Mouse (Mus musculus) cerebellum, postnatal 4 days (tissue): Measurements from ENCODE around the gene Hspe1.
A peak's percentile ranks its signal among the peaks of the same experiment; 100 is the strongest.
"Not testable (repeated sequence)": the region's sequence is repeated elsewhere in the genome, so short reads cannot be mapped to it uniquely, and the experiment has no call there.

ENCODE experiments used
- DNase-seq, 2 experiments: peaks; one replicate each; pipeline ENCODE4 v3.0.0; 2022; ENCODE audit warnings: low spot score in 2 of 2, mixed read lengths in 1 of 2

Hspe1 gene

DNA sequence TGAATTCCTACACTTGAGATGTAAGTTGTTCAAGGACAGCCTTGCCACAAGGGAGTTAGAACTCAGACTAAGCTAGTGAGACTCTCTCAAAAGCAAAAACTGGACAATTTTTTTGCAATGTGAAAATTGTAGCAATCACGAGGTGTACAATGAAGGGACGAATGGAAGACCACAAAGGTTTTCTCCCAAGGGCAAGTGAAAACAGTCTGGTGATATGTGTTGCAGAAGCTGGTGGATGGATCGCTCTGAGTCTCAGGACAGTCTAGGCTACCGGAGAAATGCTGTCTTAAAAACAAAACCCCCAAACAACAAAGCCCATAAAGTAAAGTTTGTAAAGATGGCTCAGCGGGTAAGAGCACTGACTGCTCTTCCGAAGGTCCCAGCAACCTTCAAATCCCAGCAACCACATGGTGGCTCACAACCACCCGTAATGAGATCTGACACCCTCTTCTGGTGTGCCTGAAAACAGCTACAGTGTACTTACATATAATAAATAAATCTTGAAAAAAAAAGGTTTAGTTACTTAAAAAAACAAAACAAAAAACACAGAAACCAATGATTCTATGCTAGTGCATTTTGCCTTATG is 2.1 kb upstream of the Hspe1 start:
- DNase-seq, result no peak

- peak in 1 of 2 experiments; percentile 4 for DNase-seq
These were observed 998 bp upstream of the Hspe1 start for GRCm38 (mm10) chr1:55086868-55087400.

- peak in 1 of 2 experiments; percentile 53 for DNase-seq
These were observed 479 bp upstream of the Hspe1 start for GRCm38 (mm10) chr1:55087401-55087904.

DNA sequence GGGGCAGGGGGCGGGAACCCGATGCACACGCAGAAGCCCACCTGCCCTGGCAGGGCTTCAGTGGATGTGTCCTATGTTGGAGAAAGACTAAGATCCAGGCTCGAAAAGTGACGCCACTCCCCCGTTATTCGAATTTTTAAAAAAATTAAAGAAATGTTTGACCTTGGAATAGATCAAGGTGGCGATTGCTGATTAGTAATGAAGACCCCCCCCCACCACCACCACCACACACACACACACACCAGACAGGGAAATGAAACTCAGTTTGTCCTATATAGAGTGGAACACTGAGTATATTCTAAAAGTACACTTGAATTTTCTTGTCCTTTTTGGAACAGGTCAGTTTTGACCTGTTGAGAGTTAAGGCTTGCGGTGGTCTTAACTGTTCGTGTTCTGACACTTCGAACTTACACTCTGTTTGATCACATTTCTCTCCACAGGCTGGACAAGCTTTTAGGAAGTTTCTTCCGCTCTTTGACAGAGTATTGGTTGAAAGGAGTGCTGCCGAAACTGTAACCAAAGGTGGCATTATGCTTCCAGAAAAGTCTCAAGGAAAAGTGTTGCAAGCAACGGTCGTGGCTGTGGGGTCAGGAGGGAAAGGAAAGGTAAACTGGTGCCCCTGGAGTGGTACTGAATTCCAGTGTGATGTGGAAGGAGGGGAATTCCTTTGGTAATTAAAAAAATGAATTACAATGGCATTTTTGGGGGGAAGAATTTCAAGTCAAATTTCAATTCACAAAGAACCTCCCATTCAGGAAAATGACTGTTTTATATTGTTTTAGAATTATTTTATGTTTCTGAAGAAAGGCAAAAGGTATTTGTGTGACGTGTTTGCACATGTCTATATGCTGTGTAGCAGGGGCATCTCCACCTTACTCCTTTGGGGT is 922 bp downstream of the Hspe1 start:
- DNase-seq, result no peak

GRCm38 (mm10) chr1:55089498-55090064 is 1.6 kb downstream of the Hspe1 start:
- DNase-seq, result no peak

GRCm38 (mm10) chr1:55092056-55092455 is 4.1 kb downstream of the Hspe1 start:
- DNase-seq, result no peak

- no peak for DNase-seq
These were observed 4.5 kb downstream of the Hspe1 start for GRCm38 (mm10) chr1:55092469-55092868.

DNA sequence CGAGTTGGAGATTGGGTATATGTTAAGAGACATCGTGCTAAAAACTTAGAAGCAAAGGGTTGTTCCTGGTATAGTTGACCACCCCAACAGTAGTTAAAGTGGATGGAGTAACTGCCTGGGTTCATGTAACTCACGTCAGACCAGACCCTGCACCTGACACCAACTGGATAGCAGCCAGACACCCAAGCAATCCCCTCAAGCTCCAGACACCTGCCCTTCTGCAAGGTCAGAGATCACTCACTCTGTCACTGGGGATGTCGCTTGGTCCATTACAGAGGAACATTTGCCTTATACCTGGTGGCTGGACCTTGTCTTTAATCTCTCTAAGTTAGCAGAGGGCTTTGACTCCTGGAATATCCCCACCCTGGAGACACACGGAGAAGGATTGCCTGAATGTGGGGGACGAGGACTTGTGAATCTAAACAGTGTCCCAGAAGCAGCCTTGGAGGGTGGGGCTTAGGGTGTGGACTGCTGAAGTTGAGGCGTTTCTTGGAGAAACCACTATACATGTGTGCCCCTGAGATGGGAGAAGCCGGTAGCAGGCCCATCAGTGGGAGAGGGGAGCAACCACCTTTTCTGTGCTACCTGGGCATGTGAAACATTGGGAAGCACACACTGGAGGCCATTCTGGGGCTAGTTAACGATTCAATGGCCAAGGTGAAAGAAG is 19.1 kb downstream of the Hspe1 start:
- no peak for DNase-seq

- no peak for DNase-seq
These were observed 19.7 kb downstream of the Hspe1 start for GRCm38 (mm10) chr1:55107644-55108043.

GRCm38 (mm10) chr1:55108473-55108872 is 20.5 kb downstream of the Hspe1 start:
- no peak for DNase-seq

- no peak for DNase-seq
These were observed 21.3 kb downstream of the Hspe1 start for GRCm38 (mm10) chr1:55109066-55109766.

DNA sequence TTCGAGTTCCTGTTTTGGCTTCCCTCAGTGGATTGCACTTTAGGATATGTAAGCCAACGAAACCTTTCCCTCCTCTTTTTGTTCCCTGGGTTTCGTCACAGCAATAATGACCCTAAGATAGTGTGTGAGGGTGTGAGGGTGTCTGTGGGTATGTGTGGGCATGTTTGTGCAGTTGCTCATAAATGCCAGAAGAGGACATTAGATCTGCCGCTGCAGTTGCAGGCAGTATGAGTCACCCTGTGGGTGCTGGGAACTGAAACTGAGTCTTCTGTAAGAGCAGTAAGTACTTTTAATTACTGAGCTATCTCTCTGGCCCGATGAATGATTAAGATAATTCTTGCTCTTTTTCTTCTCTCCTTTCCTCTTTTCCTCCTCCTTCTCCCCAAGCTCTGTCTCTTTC is 35.1 kb downstream of the Hspe1 start:
- no peak for DNase-seq

DNA sequence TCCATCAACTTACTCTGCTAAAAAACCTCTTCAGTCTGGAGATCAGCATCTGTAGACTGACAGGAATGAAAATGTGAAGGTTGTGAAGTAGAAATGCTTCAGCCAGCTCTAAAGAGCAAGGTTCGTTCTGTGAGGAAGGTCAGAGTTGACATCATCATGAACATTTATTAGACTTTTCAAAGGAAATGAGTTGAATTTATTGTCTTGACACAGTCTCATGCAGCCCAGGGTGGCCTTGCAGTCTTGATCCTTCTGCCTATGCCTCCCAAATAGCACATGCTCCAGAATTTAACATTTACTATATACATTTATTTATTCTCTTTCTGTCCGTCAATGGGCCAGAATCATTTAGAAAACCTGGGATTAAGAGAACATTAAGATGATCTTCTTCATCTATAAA is 35.6 kb downstream of the Hspe1 start:
- no peak for DNase-seq

DNA sequence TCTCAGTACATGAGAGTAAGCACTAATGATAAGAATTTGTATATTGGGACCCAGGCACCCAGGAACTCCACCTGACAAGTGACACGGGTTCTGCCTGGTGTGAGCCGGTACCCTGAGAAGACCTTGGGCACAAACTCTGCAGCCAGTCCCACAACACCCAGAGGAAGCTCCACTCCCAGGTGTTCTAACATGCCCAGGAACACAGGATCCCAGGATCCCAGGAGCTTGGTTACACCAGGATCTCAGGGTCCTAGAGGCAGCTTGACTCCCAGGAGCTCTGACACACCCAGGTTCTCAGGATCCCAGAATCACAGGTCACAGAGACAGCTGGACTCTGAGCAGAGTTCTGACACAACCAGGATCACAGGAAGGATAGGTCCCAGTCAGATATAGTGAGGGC is 36.2 kb downstream of the Hspe1 start:
- DNase-seq, result not testable (repeated sequence)

DNA sequence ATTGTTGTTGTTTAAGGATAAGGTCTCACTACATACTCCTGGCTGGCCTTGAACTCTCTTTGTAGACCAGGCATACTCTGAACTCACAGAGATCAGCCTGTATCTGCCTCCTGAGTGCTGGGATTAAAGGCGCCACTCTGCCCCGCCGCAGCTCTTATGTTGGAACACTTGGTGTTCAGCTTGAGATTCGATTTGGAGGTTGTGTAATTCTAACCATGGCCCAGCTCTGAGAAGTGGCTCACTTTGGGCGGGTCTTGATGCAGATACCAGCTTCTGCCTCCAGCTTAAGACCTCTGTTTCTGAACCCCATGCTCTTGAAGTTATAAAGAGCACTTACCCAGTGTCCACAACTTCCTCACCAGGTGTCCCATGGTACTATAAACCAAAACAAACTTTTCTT is 41.8 kb downstream of the Hspe1 start:
- DNase-seq, result no peak

GRCm38 (mm10) chr1:55130190-55130916 is 42.4 kb downstream of the Hspe1 start:
- no peak for DNase-seq

DNA sequence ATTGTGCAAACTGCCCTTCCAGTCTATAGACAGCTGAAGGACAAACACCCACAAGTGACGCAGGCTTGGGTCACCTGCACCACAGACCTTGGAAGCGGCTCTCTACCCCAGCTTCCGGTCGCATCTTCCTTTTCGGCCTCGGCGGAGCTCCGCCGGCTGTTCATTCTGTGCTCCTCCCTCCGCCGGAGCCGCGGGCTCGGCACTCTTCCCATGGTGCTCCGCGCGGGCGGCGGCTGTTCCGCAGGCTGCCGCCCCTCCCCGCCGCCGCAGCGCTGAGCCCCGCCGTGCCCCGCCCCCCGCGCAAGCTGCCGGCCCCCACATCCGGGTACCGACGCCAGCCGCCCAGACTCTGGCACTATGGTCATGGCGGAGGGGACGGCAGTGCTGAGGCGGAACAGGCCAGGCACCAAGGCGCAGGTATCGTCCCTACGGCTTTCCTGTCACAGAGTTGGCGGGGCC is 43.0 kb downstream of the Hspe1 start, which contains the start of gene Mob4:
Gene Mob4 (plus strand): TSS at position 289 of the 459 bp plus-strand sequence.
- DNase-seq, result peak; percentile 92 to 97

- peak in 1 of 2 experiments; percentile 27 for DNase-seq
These were observed 43.6 kb downstream of the Hspe1 start for GRCm38 (mm10) chr1:55131424-55132014.

- DNase-seq, result no peak
These were observed 44.4 kb downstream of the Hspe1 start for GRCm38 (mm10) chr1:55132308-55132707.

GRCm38 (mm10) chr1:55133173-55133572 is 45.2 kb downstream of the Hspe1 start:
- DNase-seq, result no peak
